Mouse (Mus musculus): ENCODE measurements around the gene Wdr12.

DNA sequence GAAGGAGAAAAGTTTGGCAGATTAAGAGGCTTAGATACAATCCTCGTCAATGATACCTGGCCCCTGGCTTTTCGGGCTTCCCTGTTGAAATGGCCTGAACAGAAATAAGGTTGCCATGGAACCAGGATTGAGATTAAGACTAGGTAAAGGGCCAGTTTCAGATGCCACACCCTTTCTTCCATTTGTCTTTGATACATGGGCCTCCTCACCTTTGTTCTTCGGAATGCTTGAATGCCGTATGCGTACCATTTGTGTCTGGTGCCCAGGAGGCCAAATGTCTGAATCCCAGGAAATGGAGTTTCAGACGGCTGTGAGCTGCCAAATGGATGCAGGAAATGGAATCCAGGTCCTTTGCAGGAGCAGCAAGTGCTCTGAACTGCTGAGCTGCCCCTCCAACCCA lies 22.0 kb downstream of the Wdr12 start:
- no peak for TF ChIP-seq CTCF (IDR thresholded peaks at IDR 0.05; ENCODE audit: low read depth)
- no peak for TF ChIP-seq EP300 (IDR thresholded peaks at IDR 0.05; ENCODE audit: low read depth)
